Mouse (Mus musculus) heart, postnatal 25 days (tissue): ENCODE measurements around the gene Pop7. TPM values are rescaled to one million over a fixed set of nuclear protein-coding genes. Genes with fewer than 3 reads are reported as not detected.

Experiments used
- DNase-seq: peaks from one replicate; pipeline ENCODE4 v3.0.0; 2022; ENCODE audit warnings: low spot score
- intact Hi-C: fragments of 180-260 bp; cut with DNase I; formaldehyde crosslinking; loops from one replicate; pipeline ENCODE4 v1.15.1; 2025
- total RNA-seq, 2 experiments: library from RNA; stranded (reverse); gene quantifications; 2 replicates each; pipeline ENCODE4 v1.2.3; 2021

The Pop7 gene
- 10 to 100 TPM; 14.8 to 15.3 TPM for total RNA-seq

GRCm38 (mm10) chr5:137501709-137502666 lies at the start of gene Pop7:
Gene Pop7, minus strand, starts transcription at chr5:137502518.
- intact Hi-C loops, result loop anchor here (2.0 to 10.0 kb wide), 5 partner anchors 19 to 210 kb away; partner anchors contain the start of genes Mospd3, Slc12a9 and Ufsp1
- DNase-seq, result peak; percentile 100

- DNase-seq, result no peak
- intact Hi-C loops, result no loop called here
Observed at GRCm38 (mm10) chr5:137551119-137551518, 48.8 kb upstream of the Pop7 start.

GRCm38 (mm10) chr5:137549840-137550239 lies 47.5 kb upstream of the Pop7 start:
- intact Hi-C loops, result no loop called here
- DNase-seq, result no peak

- intact Hi-C loops, result no loop called here
- no peak for DNase-seq
Observed at GRCm38 (mm10) chr5:137545596-137545995, 43.3 kb upstream of the Pop7 start.

- intact Hi-C loops, result no loop called here
- DNase-seq, result no peak
Observed at GRCm38 (mm10) chr5:137544926-137545325, 42.6 kb upstream of the Pop7 start.

GRCm38 (mm10) chr5:137541768-137542540 lies 39.6 kb upstream of the Pop7 start:
- DNase-seq, result no peak
- intact Hi-C loops, result no loop called here

- intact Hi-C loops, result no loop called here
- DNase-seq, result no peak
Observed at GRCm38 (mm10) chr5:137540991-137541390, 38.7 kb upstream of the Pop7 start.

GRCm38 (mm10) chr5:137539291-137539801 lies 37.0 kb upstream of the Pop7 start:
- DNase-seq, result no peak
- intact Hi-C loops, result no loop called here

GRCm38 (mm10) chr5:137537461-137537860 lies 35.1 kb upstream of the Pop7 start:
- no peak for DNase-seq
- intact Hi-C loops, result no loop called here

GRCm38 (mm10) chr5:137535318-137535717 lies 33.0 kb upstream of the Pop7 start:
- no peak for DNase-seq
- intact Hi-C loops, result no loop called here

- intact Hi-C loops, result loop anchor here (5.0 kb wide), 3 partner anchors 118 to 223 kb away; no protein-coding TSS in a partner anchor
- no peak for DNase-seq
Observed at GRCm38 (mm10) chr5:137534762-137535161, 32.4 kb upstream of the Pop7 start.

GRCm38 (mm10) chr5:137533117-137533827 lies 31.0 kb upstream of the Pop7 start, which contains the start of the genes Epo and Gnb2:
Gene Epo, minus strand, starts transcription at chr5:137533242.
Gene Gnb2, minus strand, starts transcription at chr5:137533510.
- peak; percentile 97 for DNase-seq
- intact Hi-C loops, result loop anchor here (2.0 to 5.0 kb wide), 4 partner anchors 68 to 224 kb away; partner anchors contain the start of gene Mospd3

- DNase-seq, result no peak
- intact Hi-C loops, result loop anchor here (2.0 to 5.0 kb wide), 4 partner anchors 68 to 225 kb away; partner anchors contain the start of gene Mospd3
Observed at GRCm38 (mm10) chr5:137532808-137533116, 30.4 kb upstream of the Pop7 start.

GRCm38 (mm10) chr5:137532131-137532807 lies 30.0 kb upstream of the Pop7 start:
- intact Hi-C loops, result loop anchor here (2.0 to 5.0 kb wide), 4 partner anchors 69 to 225 kb away; partner anchors contain the start of gene Mospd3
- no peak for DNase-seq

GRCm38 (mm10) chr5:137531414-137532130 lies 29.3 kb upstream of the Pop7 start:
- intact Hi-C loops, result loop anchor here (2.0 to 5.0 kb wide), 5 partner anchors 29 to 226 kb away; partner anchors contain the start of genes Mospd3 and Pop7
- DNase-seq, result no peak

- peak; percentile 61 for DNase-seq
- intact Hi-C loops, result loop anchor here (1.0 to 5.0 kb wide), 5 partner anchors 20 to 226 kb away; partner anchors contain the start of gene Pop7
Observed at GRCm38 (mm10) chr5:137530588-137531413, 28.5 kb upstream of the Pop7 start.

- DNase-seq, result no peak
- intact Hi-C loops, result loop anchor here (1.0 to 5.0 kb wide), 5 partner anchors 20 to 227 kb away; partner anchors contain the start of gene Pop7
Observed at GRCm38 (mm10) chr5:137530075-137530474, 27.8 kb upstream of the Pop7 start.
